Mouse (Mus musculus) gastrocnemius, adult 8-10 months (tissue): ENCODE results near the gene Aldh9a1. TPM values are rescaled to one million over a fixed set of nuclear protein-coding genes. Genes with fewer than 3 reads are reported as not detected.

ENCODE experiments used
- DNase-seq, 2 experiments: peaks; one replicate each; pipeline ENCODE4 v3.0.0; 2022; ENCODE audit warnings: low spot score in 2 of 2
- total RNA-seq, 4 experiments: library from RNA; stranded (reverse); gene quantifications; 2 replicates each; pipeline ENCODE4 v1.2.4; 2022

Gene Aldh9a1
- total RNA-seq, 4 experiments from 2014 or later: 1.5 to 4.5 (median 3.4) TPM

- no peak for DNase-seq
These were observed 34.4 kb downstream of the Aldh9a1 start for GRCm38 (mm10) chr1:167384156-167384555.

- no peak for DNase-seq
These were observed 35.4 kb downstream of the Aldh9a1 start for GRCm38 (mm10) chr1:167385211-167385610.

- DNase-seq: no peak
These were observed 35.8 kb downstream of the Aldh9a1 start for GRCm38 (mm10) chr1:167385636-167386035.

GRCm38 (mm10) chr1:167386466-167386865, 36.7 kb downstream of the Aldh9a1 start:
- DNase-seq: no peak

GRCm38 (mm10) chr1:167387310-167387709, 37.5 kb downstream of the Aldh9a1 start:
- no peak for DNase-seq

GRCm38 (mm10) chr1:167387796-167388195, 38.0 kb downstream of the Aldh9a1 start:
- DNase-seq: no peak

GRCm38 (mm10) chr1:167388571-167388970, 38.8 kb downstream of the Aldh9a1 start:
- no peak for DNase-seq

GRCm38 (mm10) chr1:167389584-167389983, 39.8 kb downstream of the Aldh9a1 start:
- DNase-seq: no peak

- no peak for DNase-seq
These were observed 40.6 kb downstream of the Aldh9a1 start for GRCm38 (mm10) chr1:167390381-167390780.

GRCm38 (mm10) chr1:167391241-167391640, 41.5 kb downstream of the Aldh9a1 start:
- DNase-seq: no peak

- DNase-seq: no peak
These were observed 42.3 kb downstream of the Aldh9a1 start for GRCm38 (mm10) chr1:167392031-167392640.

GRCm38 (mm10) chr1:167392687-167393086, 42.9 kb downstream of the Aldh9a1 start:
- DNase-seq: no peak

GRCm38 (mm10) chr1:167393281-167393680, 43.5 kb downstream of the Aldh9a1 start:
- DNase-seq: no peak

GRCm38 (mm10) chr1:167393683-167394492, 44.1 kb downstream of the Aldh9a1 start, which contains the start of gene Mgst3:
Mgst3 (minus strand) TSS chr1:167393841.
- peak; percentile 87 to 91 for DNase-seq

GRCm38 (mm10) chr1:167405237-167405636, 55.4 kb downstream of the Aldh9a1 start:
- no peak for DNase-seq

- no peak for DNase-seq
These were observed 59.8 kb downstream of the Aldh9a1 start for GRCm38 (mm10) chr1:167409601-167410000.

- DNase-seq: no peak
These were observed 62.4 kb downstream of the Aldh9a1 start for GRCm38 (mm10) chr1:167411991-167412715.

- DNase-seq: peak; percentile 54 to 61
These were observed 65.1 kb downstream of the Aldh9a1 start for GRCm38 (mm10) chr1:167414846-167415245.
